Mouse (Mus musculus): Measurements from ENCODE around the gene Tmem108. TPM values are rescaled to one million over a fixed set of nuclear protein-coding genes. Genes with fewer than 3 reads are reported as not detected.
"Not testable (repeated sequence)": the region's sequence is repeated elsewhere in the genome, so short reads cannot be mapped to it uniquely, and the experiment has no call there.

Gene Tmem108
- polyA plus RNA-seq, 1 experiment from 2014 or later: 42.7 TPM

DNA sequence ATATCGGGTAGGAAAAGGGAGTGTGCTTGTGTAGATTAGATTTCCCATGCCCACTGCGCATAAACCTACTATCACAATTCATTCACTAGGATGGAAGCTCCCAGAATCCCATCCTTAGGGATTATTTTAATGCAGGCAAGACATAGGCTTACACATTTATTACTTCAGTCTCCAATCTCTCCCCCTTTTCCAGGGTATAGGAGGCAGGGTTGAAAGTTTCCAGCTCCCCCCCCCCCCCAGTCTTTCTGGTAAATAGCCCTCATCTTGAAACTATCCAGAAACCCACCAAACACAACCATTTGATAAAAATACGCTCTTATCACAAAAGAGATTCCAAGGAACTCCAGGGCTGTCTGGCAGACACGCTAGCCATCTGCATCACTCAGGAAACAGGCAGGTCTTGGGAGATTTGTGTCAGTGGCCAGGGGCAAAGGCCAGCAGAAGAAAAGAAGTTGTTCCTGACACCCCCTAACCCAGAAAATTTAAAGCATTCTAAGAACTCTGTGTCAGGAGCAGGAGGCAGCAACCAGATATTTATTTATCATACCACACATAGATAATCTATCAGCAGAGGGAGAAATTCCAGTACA lies 79.8 kb downstream of the Tmem108 start:
- Histone ChIP-seq H3K4me1 (replicated peaks) (peaks cover 61% of the 10 kb centered on the region), H3K4me2 (no peak overlapping the region), H3K36me3 (no peaks in the 10 kb centered on the region), H3K9me3 (replicated peaks) (no peaks in the 10 kb centered on the region), H3K27ac (peak overlapping the region; percentile 11), H3K4me3 (no peak overlapping the region), H3K27me3 (no peaks in the 10 kb centered on the region), H3K9ac (no peak overlapping the region)
- WGBS: 21% methylated on average over 4 of the region's 4 CpGs
- ATAC-seq (replicated peaks; ENCODE audit: insufficient number of reproducible peaks, insufficient read depth, low FRiP score, low read depth): peak; percentile 36; the same call in 1 of the 2 replicates

DNA sequence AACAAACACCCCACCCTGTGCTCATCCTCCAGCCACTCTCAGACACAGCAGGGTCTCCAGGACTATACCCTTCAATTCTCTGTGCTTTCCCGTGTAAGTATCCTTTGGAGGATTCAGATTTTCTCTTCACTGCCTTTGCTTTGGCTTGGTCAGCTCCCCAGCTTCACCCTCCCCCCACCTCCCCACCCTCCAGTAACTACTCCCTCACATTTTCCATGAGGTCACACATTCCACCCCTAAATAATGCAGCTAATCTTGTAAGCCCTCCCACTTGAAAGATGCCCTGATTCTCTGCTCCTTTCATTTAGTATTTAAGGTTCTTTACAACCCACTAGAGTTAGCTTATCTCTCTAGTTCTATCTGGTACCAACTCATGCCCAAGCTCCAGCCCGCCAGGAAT lies 82.4 kb downstream of the Tmem108 start:
- peak overlapping the region; percentile 93 for H3K27ac ChIP-seq
- 15% methylated on average over 2 of the region's 2 CpGs for WGBS
- H3K4me1 ChIP-seq (replicated peaks): peaks cover 67% of the 10 kb centered on the region
- H3K9me3 ChIP-seq (replicated peaks): no peaks in the 10 kb centered on the region
- H3K4me3 ChIP-seq: no peak overlapping the region
- peak overlapping the region; percentile 29 for H3K4me2 ChIP-seq
- H3K27me3 ChIP-seq: no peaks in the 10 kb centered on the region
- H3K36me3 ChIP-seq: no peaks in the 10 kb centered on the region
- no peak overlapping the region for H3K9ac ChIP-seq
- peak; percentile 58 for ATAC-seq (replicated peaks; ENCODE audit: insufficient number of reproducible peaks, insufficient read depth, low FRiP score, low read depth)

DNA sequence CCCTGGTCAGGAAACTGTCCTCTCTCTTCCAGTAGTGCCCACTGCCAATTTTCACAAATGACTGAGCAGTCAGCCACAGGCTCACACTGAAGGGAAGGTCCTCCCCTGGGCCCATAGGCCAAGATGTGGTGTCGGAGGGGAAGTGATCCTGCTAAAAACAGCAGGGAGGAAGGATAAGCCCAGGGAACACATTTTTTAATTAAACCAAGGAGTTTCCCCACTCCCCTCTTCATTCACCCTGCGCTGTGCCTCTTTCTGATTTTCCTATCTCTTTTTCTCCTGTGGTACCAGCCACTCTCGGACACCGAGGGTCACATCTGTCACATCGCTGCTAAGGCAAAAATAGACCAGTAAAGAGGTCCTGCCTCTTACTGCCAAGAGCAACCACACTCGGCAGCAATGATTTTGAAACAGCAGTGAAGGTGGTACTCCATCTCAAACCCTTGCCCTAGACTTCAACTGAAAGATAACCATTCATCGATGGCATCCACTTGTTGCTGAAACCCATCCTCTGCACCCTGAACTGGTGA lies 83.0 kb downstream of the Tmem108 start:
- no peaks in the 10 kb centered on the region for H3K27me3 ChIP-seq
- peak overlapping the region; percentile 29 for H3K4me2 ChIP-seq
- 32% methylated on average over 7 of the region's 7 CpGs for WGBS
- no peak overlapping the region for H3K9ac ChIP-seq
- no peaks in the 10 kb centered on the region for H3K9me3 ChIP-seq (replicated peaks)
- no peaks in the 10 kb centered on the region for H3K36me3 ChIP-seq
- H3K4me3 ChIP-seq: no peak overlapping the region
- peak; percentile 66 for ATAC-seq (replicated peaks; ENCODE audit: insufficient number of reproducible peaks, insufficient read depth, low FRiP score, low read depth)
- H3K4me1 ChIP-seq (replicated peaks): peaks cover 67% of the 10 kb centered on the region
- H3K27ac ChIP-seq: peak overlapping the region; percentile 93

DNA sequence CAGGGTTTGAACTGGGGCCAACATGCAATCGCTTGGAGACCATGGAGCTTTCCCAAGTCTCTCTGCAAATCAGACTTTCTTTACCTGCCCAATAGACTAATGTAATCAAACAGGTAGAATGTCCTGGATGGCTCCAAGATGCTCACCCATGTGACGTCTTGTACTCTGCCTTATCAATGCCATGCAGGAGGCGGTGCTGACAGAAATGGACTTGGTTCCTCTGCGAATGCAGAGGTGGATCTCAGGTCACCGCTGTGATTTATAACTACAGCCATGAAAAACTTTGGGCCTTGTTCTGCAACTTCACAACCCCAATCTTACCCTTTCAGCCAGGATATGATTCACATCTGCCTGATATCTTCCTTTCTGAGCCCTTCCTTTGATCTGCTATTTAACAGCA lies 83.8 kb downstream of the Tmem108 start:
- Histone ChIP-seq H3K9me3 (replicated peaks) (no peaks in the 10 kb centered on the region), H3K27me3 (no peaks in the 10 kb centered on the region), H3K4me1 (replicated peaks) (peaks cover 64% of the 10 kb centered on the region), H3K4me2 (no peak overlapping the region), H3K36me3 (no peaks in the 10 kb centered on the region), H3K27ac (peak overlapping the region; percentile 93), H3K9ac (no peak overlapping the region), H3K4me3 (no peak overlapping the region)
- no peak for ATAC-seq (replicated peaks; ENCODE audit: insufficient number of reproducible peaks, insufficient read depth, low FRiP score, low read depth)
- WGBS: 63% methylated on average over 5 of the region's 5 CpGs

DNA sequence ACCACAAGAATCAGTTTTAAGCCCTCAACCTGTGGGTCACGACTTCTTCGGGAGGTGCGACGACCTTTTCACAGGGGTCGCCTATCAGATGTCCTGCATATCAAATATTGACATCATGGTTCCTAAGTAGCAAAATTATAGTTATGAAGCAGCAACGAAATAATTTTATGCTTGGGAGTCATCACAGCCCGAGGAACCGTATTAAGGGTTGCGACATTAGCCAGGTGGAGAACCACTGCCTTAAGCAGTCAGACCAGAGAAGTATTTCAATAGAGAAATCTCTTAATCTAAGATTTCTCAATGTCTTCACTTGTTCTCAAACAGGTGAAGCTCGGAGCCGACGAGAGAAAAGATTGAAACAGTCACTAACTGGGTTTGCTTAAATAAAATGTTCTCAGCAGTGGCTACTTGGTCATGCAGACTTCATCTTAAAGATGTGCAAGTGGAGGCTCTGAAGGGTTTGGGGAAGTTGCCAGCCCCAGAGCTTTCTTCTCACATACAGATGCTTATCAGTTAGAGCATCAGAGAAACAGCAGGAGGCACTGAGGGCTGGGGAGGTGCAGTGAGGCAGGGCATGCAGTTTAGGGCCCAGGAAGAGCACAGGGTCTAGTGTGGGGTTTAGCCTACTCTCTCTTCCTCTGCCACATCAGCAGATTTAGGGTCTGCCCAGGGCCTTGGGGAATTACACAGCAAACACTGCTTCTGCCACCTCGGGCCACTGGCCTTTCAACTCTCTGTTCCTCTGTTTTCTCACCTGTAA lies 85.7 kb downstream of the Tmem108 start:
- H3K27ac ChIP-seq: no peak overlapping the region
- ATAC-seq (replicated peaks; ENCODE audit: insufficient number of reproducible peaks, insufficient read depth, low FRiP score, low read depth): no peak
- H3K9me3 ChIP-seq (replicated peaks): no peaks in the 10 kb centered on the region
- H3K4me3 ChIP-seq: no peak overlapping the region
- H3K9ac ChIP-seq: no peak overlapping the region
- no peaks in the 10 kb centered on the region for H3K27me3 ChIP-seq
- no peaks in the 10 kb centered on the region for H3K36me3 ChIP-seq
- 79% methylated on average over 13 of the region's 13 CpGs for WGBS
- H3K4me2 ChIP-seq: no peak overlapping the region
- peaks cover 49% of the 10 kb centered on the region for H3K4me1 ChIP-seq (replicated peaks)

DNA sequence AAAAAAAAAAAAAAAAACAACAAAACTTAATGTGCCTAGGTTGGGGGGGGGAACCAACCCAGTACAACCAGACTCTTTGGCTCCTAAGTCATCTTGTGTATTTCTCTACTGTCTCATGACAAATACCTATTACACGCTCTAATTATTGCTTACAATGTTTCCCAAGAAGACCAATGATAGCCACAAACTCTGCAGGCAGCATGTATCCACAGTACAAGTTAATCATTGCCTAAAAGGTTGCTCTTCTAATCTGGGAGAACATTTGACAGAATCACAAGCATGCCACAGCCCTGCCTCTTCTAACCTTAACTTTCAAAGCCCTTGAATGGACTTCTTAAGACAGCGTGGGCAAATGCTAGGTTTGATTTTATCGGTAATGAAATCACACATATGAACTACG lies 88.8 kb downstream of the Tmem108 start:
- WGBS: 93% methylated on average over 4 of the region's 4 CpGs
- Histone ChIP-seq H3K27ac (no peak overlapping the region), H3K27me3 (no peaks in the 10 kb centered on the region), H3K9ac (no peak overlapping the region), H3K4me1 (replicated peaks) (peaks cover 22% of the 10 kb centered on the region), H3K9me3 (replicated peaks) (no peaks in the 10 kb centered on the region), H3K4me3 (no peak overlapping the region), H3K36me3 (no peaks in the 10 kb centered on the region), H3K4me2 (no peak overlapping the region)
- no peak for ATAC-seq (replicated peaks; ENCODE audit: insufficient number of reproducible peaks, insufficient read depth, low FRiP score, low read depth)

DNA sequence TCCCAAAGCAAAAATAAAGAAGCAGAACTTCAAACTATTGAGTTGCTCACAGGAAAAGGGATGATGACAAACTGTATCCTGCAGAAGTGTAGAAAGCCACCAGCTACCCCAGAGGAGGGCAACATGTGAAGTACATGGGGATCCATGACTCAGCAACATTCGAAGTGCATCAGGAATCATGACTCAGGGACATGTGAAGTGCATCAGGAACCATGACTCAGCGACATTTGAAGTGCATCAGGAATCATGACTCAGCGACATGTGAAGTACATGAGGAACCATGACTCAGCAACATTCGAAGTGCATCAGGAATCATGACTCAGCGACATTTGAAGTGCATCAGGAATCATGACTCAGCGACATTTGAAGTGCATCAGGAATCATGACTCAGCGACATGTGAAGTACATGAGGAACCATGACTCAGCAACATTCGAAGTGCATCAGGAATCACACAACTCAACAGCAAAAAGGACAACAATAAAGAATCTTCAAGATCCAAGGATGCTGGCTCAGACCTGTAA lies 91.0 kb downstream of the Tmem108 start:
- H3K9ac ChIP-seq; H3K27me3 ChIP-seq; H3K9me3 ChIP-seq (replicated peaks); ATAC-seq (replicated peaks; ENCODE audit: insufficient number of reproducible peaks, insufficient read depth, low FRiP score, low read depth); H3K27ac ChIP-seq; H3K4me2 ChIP-seq; H3K4me3 ChIP-seq; H3K4me1 ChIP-seq (replicated peaks); H3K36me3 ChIP-seq: not testable (repeated sequence)
- WGBS: 95% methylated on average over 8 of the region's 8 CpGs

DNA sequence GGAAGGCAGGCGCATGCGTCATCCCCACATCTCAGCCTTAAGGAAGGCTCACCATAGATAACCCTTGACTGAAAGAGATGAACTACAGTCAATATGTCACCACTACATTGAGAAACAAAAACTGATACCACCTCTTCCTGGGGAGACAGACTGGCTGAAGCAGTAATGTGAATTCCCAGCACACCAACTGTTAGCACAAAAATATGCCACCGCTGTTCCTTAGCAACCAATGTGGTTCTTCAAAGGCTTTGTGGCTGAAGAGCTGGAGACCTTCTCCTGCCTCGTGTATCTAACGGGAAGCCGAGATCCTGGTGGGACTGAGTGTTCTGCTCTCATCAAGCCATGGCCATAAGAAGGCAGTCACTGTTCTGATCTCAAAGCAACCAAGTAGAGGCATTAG lies 92.8 kb downstream of the Tmem108 start:
- Histone ChIP-seq H3K4me1 (replicated peaks) (peaks cover 3% of the 10 kb centered on the region), H3K4me3 (no peak overlapping the region), H3K27me3 (no peaks in the 10 kb centered on the region), H3K9me3 (replicated peaks) (no peaks in the 10 kb centered on the region), H3K4me2 (no peak overlapping the region), H3K9ac (no peak overlapping the region), H3K36me3 (no peaks in the 10 kb centered on the region), H3K27ac (no peak overlapping the region)
- no peak for ATAC-seq (replicated peaks; ENCODE audit: insufficient number of reproducible peaks, insufficient read depth, low FRiP score, low read depth)
- 71% methylated on average over 6 of the region's 6 CpGs for WGBS

DNA sequence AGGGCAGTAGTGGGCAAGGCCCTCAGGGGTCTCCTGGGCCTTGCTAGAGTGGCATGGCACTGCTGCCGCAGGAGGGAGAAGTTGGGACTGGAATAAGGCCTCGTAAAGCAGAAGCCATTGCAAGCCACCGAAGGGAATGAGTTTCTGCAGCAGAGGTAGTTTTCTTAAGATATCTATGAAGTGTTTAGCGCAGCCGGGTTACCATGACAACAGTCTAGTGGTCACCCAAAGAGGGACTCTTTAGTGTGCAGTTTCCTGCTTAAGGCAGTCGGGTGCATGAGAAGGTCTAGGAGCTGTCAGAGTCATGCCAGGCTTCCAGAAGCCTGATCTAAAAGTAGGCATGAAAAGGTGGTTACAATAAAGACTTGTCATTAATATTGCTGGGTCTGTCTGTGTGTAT lies 95.8 kb downstream of the Tmem108 start:
- Histone ChIP-seq H3K9ac (no peak overlapping the region), H3K4me2 (no peak overlapping the region), H3K27ac (no peak overlapping the region), H3K27me3 (no peaks in the 10 kb centered on the region), H3K36me3 (no peaks in the 10 kb centered on the region), H3K4me1 (replicated peaks) (peaks cover 4% of the 10 kb centered on the region), H3K9me3 (replicated peaks) (no peaks in the 10 kb centered on the region), H3K4me3 (no peak overlapping the region)
- WGBS: 66% methylated on average over 6 of the region's 6 CpGs
- no peak for ATAC-seq (replicated peaks; ENCODE audit: insufficient number of reproducible peaks, insufficient read depth, low FRiP score, low read depth)

DNA sequence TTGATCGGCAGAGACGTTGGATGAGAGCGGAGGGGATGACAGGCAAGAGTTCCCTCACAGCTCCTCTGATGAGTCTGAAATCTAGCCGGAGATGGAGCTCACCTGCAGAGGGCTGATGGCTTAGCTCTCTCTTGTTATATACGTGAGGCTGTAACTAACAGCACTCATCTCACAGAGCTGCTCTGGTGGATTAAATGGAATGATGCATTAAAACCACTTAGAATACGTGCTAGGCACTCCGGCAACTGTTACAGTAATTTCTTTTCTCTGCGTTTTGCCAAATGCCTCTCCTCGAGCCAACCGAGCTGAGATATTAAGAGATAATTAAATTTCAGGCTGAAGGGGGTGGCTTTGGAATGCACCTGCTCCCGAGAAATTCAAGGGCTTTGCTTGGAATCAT lies 97.5 kb downstream of the Tmem108 start:
- no peak for ATAC-seq (replicated peaks; ENCODE audit: insufficient number of reproducible peaks, insufficient read depth, low FRiP score, low read depth)
- peaks cover 5% of the 10 kb centered on the region for H3K4me1 ChIP-seq (replicated peaks)
- no peak overlapping the region for H3K27ac ChIP-seq
- H3K4me3 ChIP-seq: no peak overlapping the region
- H3K9ac ChIP-seq: no peak overlapping the region
- no peak overlapping the region for H3K4me2 ChIP-seq
- WGBS: 80% methylated on average over 11 of the region's 11 CpGs
- no peaks in the 10 kb centered on the region for H3K36me3 ChIP-seq
- no peaks in the 10 kb centered on the region for H3K9me3 ChIP-seq (replicated peaks)
- no peaks in the 10 kb centered on the region for H3K27me3 ChIP-seq

DNA sequence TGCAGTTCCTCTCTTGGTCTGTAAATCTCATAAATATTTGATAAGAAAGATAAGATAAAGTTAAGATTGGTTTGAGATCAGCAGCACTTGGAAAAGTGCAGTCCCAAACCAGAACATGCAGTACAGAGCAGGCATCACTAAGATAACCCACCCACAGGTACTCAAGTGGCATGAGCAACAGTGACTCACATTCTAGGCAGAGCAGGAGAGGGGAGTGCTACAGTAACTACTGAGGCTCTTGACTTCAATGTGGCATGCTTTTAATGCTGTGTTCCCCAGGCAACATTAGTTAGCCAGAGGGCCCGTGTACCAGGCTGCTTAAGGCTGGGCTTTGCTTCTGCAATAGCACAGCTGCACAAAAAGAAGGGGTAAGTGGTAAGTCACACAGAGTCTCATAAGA lies 99.8 kb downstream of the Tmem108 start:
- WGBS: 61% methylated on average over 1 of the region's 1 CpGs
- ATAC-seq (replicated peaks; ENCODE audit: insufficient number of reproducible peaks, insufficient read depth, low FRiP score, low read depth): no peak
- H3K27me3 ChIP-seq: no peaks in the 10 kb centered on the region

More for the DNA sequence above, 99.8 kb downstream of the Tmem108 start:
- H3K27ac ChIP-seq: no peak overlapping the region
- no peak overlapping the region for H3K4me2 ChIP-seq
- no peak overlapping the region for H3K9ac ChIP-seq
- peaks cover 20% of the 10 kb centered on the region for H3K4me1 ChIP-seq (replicated peaks)
- no peaks in the 10 kb centered on the region for H3K36me3 ChIP-seq
- H3K9me3 ChIP-seq (replicated peaks): no peaks in the 10 kb centered on the region
- no peak overlapping the region for H3K4me3 ChIP-seq
